25 mouse cellular contexts compared by ENCODE assay signal in genomic region chr2:70776744-70777143, GRCm38 (mm10).
"Had no signal": no experiment of that assay in that cellular context is flagged by ENCODE, and none has a peak within 500 bp of the region (broad histone marks: within the 10 kb centered on the region; RNA-seq: fewer than 3 reads in every experiment).

No protein-coding gene starts in this region.

- H3K9ac ChIP-seq: heart, embryonic 12.5 days; hindbrain, embryonic 12.5 days; hindbrain, embryonic 15.5 days; kidney, embryonic 15.5 days; limb, embryonic 13.5 days; limb, embryonic 15.5 days had no signal

- H3K27me3 ChIP-seq: heart, embryonic 12.5 days; hindbrain, embryonic 12.5 days; hindbrain, embryonic 15.5 days; kidney, embryonic 15.5 days; limb, embryonic 13.5 days; limb, embryonic 15.5 days had no signal

- H3K4me3 ChIP-seq: gastrocnemius, adult 2 months; heart, embryonic 10.5 days; heart, embryonic 12.5 days; hindbrain, embryonic 10.5 days; hindbrain, embryonic 12.5 days; hindbrain, embryonic 15.5 days; kidney, embryonic 15.5 days; limb, embryonic 13.5 days; limb, embryonic 15.5 days had no signal

- H3K27ac ChIP-seq: gastrocnemius, adult 2 months; heart, embryonic 10.5 days; hindbrain, embryonic 10.5 days; hindbrain, embryonic 12.5 days; hindbrain, embryonic 15.5 days; hindbrain, postnatal 0 days; kidney, embryonic 15.5 days; kidney, postnatal 0 days; limb, embryonic 13.5 days; limb, embryonic 15.5 days had no signal

- ATAC-seq: hindbrain, postnatal 0 days; intestine, embryonic 16.5 days had no signal

- H3K36me3 ChIP-seq: hindbrain, embryonic 12.5 days; hindbrain, embryonic 15.5 days; limb, embryonic 15.5 days had no signal

- H3K4me1 ChIP-seq: hindbrain, embryonic 10.5 days; hindbrain, embryonic 12.5 days; kidney, embryonic 15.5 days; limb, embryonic 13.5 days had no signal

- DNase-seq: gastrocnemius, adult 2 months; gastrocnemius, postnatal 10 days; gastrocnemius, postnatal 25 days; heart, adult 18-20 months; heart, postnatal 10 days; heart, postnatal 4 days; kidney, adult 11 months; kidney, adult 2 months; kidney, adult 9 months; kidney, postnatal 14 days; kidney, postnatal 36 days; layer of hippocampus, adult 9-11 months; layer of hippocampus, postnatal 36 days; left cerebral cortex, postnatal 4 days had no signal

- H3K4me2 ChIP-seq: heart, embryonic 12.5 days; hindbrain, embryonic 12.5 days; hindbrain, embryonic 15.5 days; kidney, embryonic 15.5 days; limb, embryonic 13.5 days; limb, embryonic 15.5 days had no signal

- H3K9me3 ChIP-seq: heart, embryonic 10.5 days; heart, embryonic 12.5 days; hindbrain, embryonic 10.5 days; hindbrain, embryonic 12.5 days; hindbrain, embryonic 15.5 days; kidney, embryonic 15.5 days; limb, embryonic 13.5 days; limb, embryonic 15.5 days had no signal
